Mouse (Mus musculus) MEL (cell line): ENCODE measurements around the gene Cachd1.

Source experiments
- CHD2 ChIP-seq: IDR thresholded peaks from 2 replicates; pipeline ENCODE4 v1.6.1; 2011; ENCODE audit warnings: low read length, improper control_type of control experiment
- CTCF ChIP-seq, 3 experiments: IDR thresholded peaks in 2 of 3; conservative IDR thresholded peaks in 1 of 3; 2 replicates each; pipeline ENCODE4 v1.5.1; 2011 to 2012; ENCODE audit warnings: low read length in 3 of 3, low read depth in 2 of 3, mild to moderate bottlenecking in 2 of 3, improper control_type of control experiment in 1 of 3, inconsistent platforms in 1 of 3, mixed read lengths in 1 of 3, moderate library complexity in 1 of 3; ENCODE audit not compliant: control insufficient read depth in 1 of 3, insufficient read depth in 1 of 3, poor library complexity in 1 of 3, severe bottlenecking in 1 of 3
- POLR2A ChIP-seq, 2 experiments: IDR thresholded peaks; 2 replicates each; pipeline ENCODE4 v1.6.1; 2011 to 2012; ENCODE audit warnings: low read length in 2 of 2, mild to moderate bottlenecking in 2 of 2, control low read depth in 1 of 2, improper control_type of control experiment in 1 of 2, low read depth in 1 of 2, moderate library complexity in 1 of 2; ENCODE audit not compliant: control insufficient read depth in 1 of 2, insufficient read depth in 1 of 2, poor library complexity in 1 of 2

DNA sequence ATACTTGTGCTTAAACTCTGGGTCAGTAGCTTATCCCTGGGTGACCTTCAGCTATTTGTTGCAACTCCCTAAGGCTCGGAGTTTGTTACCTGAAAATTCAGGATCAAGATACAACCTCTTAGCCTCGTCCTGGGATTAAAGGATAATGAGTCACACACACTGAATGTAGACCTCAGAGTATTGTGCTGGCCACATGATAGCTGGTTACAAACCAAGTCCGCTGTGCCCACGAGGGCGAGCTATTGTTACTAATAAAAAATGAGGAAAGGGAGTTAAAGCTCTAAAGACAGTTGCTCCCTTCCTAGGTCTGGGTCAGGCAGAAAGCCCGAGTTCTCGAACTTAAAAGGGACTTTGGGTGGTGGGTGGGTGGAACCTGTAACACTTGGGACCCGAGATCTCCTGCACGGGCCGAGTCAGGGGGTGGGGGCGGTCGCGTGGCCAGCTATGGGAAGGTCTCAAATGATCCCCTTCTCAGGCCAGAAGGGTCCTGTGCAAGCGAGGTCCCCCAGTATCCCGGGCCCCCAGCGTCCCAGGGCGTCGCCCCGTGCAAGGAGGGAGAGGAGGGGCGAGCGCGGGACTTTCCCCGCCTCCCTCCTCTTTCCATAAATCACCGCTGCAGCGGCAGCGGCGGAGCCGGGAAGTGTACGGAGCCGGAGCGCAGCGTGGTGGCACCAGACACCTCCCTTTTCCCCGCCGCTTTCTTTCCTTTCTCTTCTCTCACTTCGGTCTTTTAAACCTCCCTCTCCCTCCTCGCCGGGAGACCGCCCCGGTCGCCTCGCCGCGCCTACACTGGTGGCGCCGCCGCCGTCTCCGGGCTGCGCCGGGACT lies at the start of gene Cachd1:
- TF ChIP-seq CTCF (IDR thresholded peaks at IDR 0.05 in 2 of 3, conservative IDR thresholded peaks at IDR 0.05 in 1 of 3; ENCODE audit: control insufficient read depth in 1 of 3, insufficient read depth in 1 of 3, low read depth in 2 of 3, low read length in 3 of 3, poor library complexity in 1 of 3, severe bottlenecking in 1 of 3) (no peak), POLR2A (IDR thresholded peaks at IDR 0.05; ENCODE audit: control insufficient read depth in 1 of 2, insufficient read depth in 1 of 2, low read depth in 1 of 2, low read length in 2 of 2, poor library complexity in 1 of 2) (no peak), CHD2 (no peak)
